Mouse (Mus musculus): ENCODE data around the gene Mylip. TPM values are rescaled to one million over a fixed set of nuclear protein-coding genes. Genes with fewer than 3 reads are reported as not detected.

Mylip gene
- total RNA-seq, 2 experiments from 2014 or later = 20.6 to 35.7 TPM

DNA sequence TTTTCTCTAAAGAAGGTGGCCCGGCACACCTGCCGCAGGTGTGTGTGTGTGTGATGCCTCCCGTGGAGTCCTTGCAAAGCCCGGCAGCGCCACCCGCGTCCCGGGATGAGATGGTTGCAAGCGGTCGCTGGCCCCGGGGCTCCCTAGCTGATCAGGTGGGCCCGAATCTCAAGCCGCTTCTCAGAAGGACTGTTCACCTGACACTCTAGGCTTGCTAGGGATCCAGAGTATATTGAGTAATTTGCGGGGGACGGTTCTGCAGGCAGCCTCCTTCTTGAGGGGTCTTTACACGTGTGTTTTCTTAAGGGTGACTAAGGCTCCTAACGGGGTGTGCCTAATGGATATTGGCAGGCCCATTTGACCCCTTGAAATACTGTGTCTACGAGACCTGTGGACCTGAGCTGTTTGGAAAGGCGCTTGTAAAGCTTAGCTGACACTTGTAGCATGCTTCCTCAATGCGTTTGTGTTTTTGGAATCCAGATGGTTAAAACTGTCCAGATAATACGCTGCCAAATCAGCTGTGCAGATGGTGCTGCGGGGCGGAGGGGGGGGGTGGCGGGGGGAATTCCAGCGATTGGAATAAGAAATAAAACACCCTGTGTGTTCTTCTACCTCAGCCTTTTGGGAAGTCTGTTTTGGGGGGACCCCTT, 895 bp downstream of the Mylip start:
- peak; percentile 41 to 42 for DNase-seq
- intact Hi-C loops (cut with DNase I) = loop anchor here (2.0 to 10.0 kb wide), 3 partner anchors 84 to 360 kb away; no protein-coding TSS in a partner anchor

DNA sequence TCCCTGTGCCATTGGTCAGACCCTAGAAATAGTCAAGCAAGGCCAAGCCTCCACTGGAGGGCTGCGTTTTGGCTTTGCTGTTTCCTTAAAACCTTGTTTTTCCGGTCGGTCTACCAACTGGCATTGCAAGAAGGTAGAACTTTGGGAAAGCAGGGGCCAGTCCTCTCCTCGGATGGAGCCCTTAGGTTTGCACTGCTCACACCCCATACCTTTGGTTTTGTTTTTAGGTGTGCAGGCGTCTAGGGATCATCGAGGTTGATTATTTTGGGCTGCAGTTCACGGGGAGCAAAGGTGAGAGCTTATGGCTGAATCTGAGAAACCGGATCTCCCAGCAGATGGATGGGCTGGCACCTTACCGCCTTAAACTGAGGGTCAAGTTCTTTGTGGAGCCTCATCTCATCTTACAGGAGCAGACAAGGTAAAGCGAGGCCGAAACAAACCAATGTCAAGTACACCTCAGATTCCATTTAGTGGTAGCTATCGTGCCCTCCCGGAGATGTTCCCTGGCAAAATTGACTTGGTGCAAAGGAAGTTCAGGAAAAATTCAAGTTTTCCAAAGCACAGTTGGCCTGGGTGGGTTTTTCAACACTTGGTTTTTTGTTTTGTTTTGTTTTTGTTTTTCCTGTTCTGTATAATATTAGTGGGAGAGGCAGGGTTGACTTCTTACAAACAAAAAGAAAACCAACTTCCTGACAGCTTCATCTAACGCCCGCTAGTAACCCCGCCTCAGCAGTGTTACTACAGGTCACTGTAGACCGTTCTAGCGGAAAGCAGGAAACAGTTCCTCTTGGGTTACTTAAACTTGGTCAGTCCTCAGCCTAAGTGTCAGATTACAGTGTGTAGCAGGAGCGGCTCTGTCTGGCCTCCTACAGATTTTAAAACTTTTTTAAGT, 1.7 kb downstream of the Mylip start:
- DNase-seq = peak; percentile 41 to 54
- intact Hi-C loops (cut with DNase I) = loop anchor here (2.0 to 10.0 kb wide), 3 partner anchors 84 to 360 kb away; no protein-coding TSS in a partner anchor

DNA sequence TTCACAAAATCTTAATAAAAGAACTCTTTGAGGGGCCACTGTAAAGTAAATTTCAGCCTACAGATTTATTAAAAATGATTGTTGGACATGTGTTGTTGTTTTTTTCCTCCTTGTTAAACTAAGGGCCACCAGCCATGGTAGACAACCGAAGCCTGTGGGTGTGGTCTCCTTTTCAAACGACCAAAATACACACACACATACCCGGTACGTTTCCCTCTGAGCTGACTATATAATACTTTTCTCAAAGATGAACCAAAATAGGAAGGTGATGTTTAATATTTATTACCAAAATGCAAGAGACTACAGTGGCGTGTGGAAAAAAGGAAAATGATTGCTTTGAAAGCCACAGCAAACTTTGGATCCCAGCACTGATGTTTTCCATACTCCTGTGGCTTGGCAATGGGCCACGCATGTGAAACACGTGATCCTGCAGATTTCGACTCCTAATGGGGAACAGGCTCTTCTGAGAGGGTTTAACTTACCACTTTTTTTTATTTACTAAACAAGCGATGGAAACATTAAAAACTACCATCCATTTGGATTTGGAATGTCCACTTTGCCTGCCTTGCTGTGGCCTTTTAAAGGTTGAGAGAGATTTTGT, 2.4 kb downstream of the Mylip start:
- intact Hi-C loops (cut with DNase I) = loop anchor here (2.0 to 10.0 kb wide), 3 partner anchors 83 to 361 kb away; no protein-coding TSS in a partner anchor
- peak; percentile 67 to 70 for DNase-seq

DNA sequence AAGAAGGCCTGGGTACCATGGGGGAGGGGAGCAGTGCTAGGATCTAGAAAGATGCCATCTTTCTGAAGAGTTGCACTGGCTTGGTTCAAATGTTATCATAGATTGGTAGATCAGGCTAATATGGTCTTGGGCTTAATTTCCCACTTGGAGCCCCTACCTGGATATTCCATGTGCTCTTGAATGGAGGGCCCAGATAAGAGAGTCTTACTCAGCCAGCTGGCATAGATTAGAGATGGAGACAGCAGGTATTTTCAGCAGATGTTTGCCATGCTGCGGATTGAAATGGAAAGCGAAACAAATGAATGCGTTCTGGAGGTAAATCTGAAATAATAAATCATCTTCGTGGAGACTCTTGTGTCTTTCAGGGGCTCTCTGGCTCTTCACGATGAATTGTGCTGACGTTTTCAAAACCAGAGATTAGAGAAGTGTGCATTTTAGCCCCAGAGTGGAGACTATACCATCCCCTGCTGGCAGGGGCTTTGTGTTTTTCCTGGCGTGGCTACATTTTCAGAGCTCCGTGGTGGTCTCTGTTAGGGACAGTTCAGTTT, 4.8 kb downstream of the Mylip start:
- DNase-seq = no peak
- intact Hi-C loops (cut with DNase I) = loop anchor here (10.0 kb wide), 1 partner anchor 81 kb away; no protein-coding TSS in a partner anchor

DNA sequence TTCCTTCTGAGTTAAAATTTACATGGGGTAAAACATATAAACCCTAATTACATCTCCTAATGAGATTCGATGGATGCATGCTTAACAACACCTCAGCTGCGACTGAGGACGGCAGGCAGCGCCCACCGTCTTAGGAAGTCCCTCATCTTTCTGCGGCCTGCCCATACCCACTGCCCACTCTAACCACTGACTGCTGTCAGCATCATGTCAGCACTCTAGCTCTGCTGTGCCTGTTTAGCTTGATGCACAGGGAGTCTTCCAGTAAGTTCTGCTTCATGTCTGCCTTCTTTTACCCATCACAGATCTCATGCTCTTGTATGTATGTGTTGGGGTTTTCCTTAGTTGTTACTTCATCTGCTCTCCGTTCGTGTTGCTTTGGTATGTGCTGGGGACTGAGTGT, 7.2 kb downstream of the Mylip start:
- DNase-seq = no peak
- intact Hi-C loops (cut with DNase I) = loop anchor here (10.0 kb wide), 1 partner anchor 78 kb away; no protein-coding TSS in a partner anchor

DNA sequence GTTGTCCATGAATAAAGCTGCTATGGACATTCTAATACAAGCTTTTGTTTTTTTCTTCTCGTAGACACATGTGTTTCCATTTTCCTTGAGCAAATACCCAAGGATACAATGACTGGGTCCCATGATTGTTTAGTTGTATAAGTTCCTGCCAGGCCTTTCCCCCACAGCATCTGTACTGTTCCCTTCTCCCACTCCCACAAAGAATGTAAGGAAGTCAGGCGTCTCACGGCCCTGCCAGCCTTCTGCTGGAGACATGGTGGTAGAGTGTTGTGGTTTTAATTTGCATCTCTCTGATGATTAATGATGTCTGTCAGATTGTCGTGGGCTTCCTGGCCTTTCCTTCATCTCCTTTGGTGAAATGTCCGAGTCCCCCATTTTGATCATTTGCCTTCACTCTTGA, 7.7 kb downstream of the Mylip start:
- no peak for DNase-seq
- intact Hi-C loops (cut with DNase I) = loop anchor here (10.0 kb wide), 1 partner anchor 78 kb away; no protein-coding TSS in a partner anchor

DNA sequence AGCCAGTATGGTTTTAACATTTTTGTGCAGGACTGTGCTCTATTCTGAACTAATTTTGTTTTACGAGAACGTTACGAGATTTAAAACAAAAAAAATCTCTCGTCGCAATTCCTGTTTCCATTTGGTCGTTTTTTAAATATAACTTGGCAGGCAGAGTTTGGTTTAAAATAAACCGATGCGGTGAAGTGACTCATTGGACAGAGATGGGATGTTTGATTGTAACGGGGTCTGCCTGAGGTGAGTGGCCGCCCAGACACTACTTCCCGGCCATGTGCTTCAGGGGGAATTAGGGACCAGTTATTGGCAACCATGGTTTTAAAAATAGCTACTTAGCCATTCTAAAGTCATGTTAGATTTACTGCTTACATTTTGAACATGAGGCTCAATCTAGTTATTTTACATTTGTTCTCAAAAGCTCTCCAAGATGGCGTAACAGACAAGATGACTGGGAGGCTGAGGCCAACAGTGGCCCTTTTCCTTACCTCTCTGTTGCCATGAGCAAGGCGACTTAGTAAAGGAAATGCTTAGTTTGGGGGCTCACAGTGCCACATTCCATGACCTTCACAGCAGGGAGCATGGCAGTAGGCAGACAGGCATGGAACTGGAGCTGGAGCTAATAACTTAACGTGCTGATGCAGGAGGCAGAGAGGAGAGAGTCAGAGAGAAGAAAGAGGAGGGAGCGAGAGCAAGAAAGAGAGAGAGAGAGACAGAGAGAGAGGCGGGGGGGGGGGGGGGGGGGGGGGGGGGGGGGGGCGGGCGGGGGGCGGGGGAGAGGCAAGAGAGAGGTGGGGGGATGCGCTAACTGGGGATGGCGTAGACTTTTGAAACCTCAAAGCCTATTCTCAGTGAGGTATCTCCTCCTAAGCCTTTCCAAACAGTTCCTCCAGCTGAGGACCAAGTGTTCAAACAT, 8.6 kb downstream of the Mylip start:
- no peak for DNase-seq
- intact Hi-C loops (cut with DNase I) = loop anchor here (10.0 kb wide), 1 partner anchor 77 kb away; no protein-coding TSS in a partner anchor

DNA sequence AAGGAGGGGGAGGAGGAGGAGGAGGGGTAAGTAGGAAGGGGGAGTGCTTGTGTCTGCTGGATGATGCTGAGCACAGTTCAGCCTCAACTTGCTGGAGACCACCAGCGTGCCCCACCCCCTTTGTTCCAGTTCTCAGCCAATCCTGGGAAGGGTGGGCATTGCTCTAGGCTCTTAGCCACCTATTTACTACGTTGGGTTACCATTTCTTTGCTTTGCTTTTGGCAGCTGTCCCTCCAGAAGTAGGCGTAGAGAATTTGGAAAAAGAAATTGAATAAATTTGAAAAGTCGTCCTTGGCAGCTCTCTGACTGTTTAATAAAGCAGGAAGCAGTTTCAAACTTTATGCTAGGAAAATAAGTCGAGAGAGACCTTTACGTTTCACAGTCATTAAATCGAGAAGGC, 11.2 kb downstream of the Mylip start:
- intact Hi-C loops (cut with DNase I) = no loop called here
- DNase-seq = no peak

DNA sequence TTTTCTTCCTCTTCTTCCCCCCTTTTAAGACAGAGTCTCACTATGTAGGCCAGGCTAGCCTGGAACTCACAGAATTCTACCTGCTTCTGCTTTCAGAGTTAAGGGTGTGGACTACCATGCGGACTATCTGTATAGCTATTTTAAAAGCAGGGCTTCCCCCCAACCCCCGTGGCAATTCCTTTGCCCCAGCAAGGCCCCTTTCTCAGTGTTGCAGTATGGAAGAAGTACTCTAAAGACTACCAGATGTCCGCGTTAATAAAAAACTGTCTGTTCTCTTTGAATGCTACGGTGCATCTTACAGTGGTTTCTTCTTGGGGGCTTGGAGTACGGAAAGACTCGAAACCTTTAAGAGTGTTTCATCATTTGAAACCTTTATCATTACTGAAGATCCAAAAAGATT, 12.3 kb downstream of the Mylip start:
- intact Hi-C loops (cut with DNase I) = no loop called here
- no peak for DNase-seq

DNA sequence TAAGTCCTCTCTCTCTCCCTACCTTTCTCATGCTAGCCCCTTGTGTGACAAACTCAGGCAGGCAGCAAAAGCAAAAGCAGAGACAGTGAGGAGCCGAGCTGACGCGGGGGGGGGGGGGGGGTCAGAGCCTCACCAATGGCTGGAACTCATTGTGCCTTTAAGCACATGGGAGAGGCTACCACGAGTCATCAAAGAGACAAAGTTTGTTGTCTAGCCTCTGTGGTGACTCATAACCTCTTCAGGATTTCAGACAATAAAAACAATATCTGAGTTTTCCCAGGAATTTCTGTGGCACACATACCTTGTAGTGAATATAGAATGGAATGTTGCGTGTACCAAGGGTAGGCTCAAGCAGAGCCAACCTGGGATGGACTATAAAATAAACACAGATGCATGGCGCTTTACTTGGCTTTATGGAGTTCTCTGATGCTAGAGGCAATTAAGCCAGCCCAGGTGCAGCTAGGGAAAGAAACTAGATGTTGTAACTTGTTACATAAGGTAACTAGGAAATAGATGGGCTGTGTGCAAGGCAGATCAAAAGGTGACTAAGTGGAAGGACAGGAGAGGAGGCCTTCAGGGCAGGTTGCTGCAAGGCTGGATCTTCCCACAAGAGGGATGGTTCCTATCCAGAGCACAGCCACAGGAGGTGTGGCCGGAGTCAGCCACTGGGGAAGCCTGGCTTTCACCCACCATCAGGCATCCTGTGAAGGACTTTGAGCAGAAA, 12.9 kb downstream of the Mylip start:
- DNase-seq = no peak
- intact Hi-C loops (cut with DNase I) = no loop called here

DNA sequence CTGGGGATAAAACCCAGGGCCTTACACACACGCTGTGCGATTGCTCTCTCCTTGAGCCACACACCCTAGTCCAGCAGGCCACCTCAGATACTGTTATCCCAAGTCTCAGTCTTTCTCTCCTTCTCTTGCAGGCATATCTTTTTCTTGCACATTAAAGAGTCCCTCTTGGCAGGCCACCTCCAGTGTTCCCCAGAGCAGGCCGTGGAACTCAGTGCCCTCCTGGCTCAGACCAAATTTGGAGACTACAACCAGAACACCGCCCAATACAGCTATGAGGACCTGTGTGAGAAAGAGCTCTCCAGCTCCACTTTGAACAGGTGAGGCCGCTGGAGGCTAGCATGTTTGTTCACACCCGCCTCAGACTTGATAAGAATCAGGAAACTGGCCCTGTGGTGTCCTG, 14.7 kb downstream of the Mylip start:
- no peak for DNase-seq
- intact Hi-C loops (cut with DNase I) = no loop called here

DNA sequence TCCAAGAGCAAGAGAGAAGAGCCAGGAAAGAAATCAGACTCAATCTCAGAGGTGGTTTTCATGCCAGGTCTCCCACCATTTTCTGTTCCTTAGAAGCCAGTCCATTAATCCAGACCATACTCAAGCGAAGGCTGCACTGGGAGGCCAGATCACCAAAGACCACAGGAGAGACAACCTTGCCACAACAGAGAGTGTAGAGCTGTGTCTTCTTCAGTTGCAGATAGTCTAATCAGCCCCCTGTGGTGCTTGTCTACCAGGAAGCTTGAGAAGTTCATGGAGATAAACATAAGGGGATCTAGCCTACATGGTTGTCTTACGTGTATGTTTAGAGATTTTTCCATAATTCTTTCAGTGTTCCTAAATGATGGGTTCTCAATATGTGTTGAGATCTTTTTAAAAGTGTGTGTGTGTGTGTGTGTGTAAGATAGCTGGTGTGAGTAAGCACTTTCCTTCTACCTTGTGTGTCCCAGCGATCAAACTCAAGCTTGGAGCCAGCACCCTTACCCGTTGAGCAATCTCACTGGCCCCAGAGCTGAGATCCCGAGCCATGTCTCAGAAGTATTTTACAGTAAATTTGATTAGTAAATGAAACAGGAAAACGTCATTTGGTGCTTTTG, 15.8 kb downstream of the Mylip start:
- no peak for DNase-seq
- intact Hi-C loops (cut with DNase I) = no loop called here

DNA sequence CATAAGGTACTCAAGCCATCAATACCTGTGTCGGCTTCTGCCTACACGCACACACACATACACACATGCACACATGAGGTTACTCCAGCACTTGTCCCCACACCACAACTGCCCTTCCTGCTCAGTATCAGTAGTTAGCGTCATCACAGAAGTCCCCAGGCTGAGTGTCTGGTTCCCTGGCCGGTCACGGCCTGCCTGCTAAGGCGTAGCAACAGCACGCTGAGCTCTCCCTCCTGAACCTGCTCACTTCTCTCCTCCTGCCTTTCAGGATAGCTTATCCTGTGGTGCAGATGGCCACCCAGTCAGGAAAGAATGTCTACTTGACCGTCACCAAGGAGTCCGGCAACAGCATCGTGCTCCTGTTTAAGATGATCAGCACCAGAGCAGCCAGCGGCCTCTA, 16.7 kb downstream of the Mylip start:
- DNase-seq = no peak
- intact Hi-C loops (cut with DNase I) = no loop called here

DNA sequence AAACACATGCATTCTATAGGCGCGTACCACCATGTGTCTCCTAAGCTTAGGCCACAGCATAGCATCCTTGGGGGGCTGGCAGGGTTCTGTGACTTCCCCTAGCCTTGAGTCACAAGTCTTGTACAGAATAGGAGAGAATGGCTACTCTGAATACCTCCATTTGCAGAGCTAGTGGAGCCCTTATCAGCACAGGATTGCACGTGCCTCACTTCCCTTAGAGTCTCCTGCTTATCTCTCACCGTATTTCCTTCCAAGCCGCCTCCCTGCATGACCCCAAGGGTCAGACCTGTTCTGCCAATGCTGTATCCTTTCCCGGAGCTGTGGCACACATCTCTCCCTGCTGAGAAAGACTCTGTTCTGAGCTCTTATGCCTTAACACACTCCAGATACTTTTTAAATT, 17.2 kb downstream of the Mylip start:
- intact Hi-C loops (cut with DNase I) = no loop called here
- no peak for DNase-seq

DNA sequence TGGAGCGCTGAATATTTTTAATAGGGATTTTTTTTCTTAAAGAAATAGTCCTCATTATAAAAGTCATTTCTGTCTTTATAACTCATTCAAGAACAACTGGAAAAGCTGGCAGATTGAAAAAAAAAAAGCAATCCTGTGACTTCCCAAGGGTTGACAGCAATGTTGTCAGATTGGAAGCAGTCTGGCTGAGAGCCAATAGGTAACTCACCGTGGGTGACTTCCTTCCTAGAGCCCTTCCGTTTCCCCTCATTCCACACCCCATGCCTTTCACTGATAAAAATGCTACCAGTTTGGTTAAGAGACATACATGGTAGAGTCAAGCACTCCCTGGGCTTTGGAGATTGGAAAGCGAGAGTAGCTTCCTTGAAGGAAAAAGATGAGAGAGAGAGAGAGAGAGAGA, 21.4 kb downstream of the Mylip start:
- intact Hi-C loops (cut with DNase I) = no loop called here
- DNase-seq = no peak

DNA sequence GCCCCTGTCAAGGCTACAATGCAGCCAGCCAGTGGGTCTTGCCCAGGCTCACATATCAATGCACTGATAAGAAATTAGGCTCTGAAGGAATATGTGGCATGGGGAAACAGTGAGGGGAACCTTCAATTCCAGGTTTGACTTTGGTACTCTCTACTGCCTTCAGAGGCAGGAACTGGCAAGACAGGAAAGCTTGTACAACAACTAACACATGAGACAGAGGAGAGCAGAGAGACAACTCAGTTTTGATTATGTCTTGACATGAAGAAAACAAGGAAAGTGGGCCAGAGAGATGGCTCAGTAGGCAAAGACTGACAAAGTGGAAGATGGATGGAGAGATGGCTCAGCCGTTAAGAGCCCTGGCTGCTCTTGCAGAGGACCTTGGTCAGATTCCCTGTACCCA, 23.5 kb downstream of the Mylip start:
- no peak for DNase-seq
- intact Hi-C loops (cut with DNase I) = no loop called here

DNA sequence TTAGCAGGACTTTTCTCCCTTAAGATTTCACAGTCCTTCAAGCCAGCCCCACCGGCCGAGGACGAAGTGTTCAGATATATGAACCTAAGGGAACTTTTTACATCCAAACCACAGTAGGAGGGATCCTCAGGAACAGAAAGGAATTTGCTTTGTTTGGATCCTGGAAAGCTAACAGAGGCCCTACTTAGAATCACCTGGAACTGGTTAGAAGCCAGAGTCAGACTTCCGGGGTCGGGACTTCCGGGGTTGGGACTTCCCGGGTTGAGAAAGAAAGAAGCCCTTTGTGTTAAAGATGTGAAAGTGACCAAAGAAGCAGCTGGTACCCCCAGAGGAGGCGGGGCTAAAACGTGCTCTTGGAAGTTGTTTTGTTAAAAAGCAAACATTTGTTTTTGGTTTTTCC, 24.5 kb downstream of the Mylip start:
- intact Hi-C loops (cut with DNase I) = no loop called here
- no peak for DNase-seq

DNA sequence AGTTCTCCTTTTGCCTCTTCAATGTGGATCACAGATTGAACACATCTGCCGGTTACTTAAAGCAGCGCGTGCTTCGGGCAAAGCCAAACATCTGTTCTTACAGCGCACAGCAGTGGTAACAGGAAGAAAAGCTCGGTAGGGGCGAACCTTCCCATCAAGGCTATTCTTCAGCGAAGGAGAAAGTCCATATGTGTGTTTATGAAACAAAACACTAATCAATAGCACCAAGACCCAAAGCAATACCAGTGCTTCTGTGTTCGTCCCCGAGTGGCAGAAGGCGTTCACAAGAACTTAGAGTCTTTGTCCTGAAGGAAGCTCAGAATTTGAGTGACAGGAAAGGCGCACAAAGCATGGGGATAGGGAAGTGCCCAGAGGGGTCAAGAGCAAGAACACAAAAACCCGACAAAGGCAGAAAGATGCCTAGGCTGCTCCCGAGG, 27.1 kb downstream of the Mylip start:
- DNase-seq = no peak
- intact Hi-C loops (cut with DNase I) = no loop called here

DNA sequence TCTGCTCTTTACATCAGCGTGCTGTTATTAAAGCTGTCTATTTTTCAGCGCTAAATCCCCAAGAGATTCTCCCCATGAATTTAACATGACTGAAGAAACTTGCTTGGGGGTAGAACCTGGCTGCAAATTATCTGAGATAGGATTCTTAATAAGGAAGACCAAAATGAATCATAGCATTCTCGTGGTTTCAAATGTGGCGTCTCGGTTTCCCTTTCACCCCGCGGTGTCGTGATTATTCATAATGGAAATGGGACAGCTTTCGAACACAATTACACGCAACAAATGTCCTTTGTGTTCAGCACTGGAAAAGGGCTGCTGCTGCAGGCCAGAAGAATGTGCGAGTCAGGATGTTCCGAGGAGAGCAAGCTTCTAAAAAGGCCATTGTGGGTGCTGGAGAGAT, 29.4 kb downstream of the Mylip start:
- no peak for DNase-seq
- intact Hi-C loops (cut with DNase I) = no loop called here
